10 mouse cellular contexts compared by ENCODE assay signal in the genomic region with DNA sequence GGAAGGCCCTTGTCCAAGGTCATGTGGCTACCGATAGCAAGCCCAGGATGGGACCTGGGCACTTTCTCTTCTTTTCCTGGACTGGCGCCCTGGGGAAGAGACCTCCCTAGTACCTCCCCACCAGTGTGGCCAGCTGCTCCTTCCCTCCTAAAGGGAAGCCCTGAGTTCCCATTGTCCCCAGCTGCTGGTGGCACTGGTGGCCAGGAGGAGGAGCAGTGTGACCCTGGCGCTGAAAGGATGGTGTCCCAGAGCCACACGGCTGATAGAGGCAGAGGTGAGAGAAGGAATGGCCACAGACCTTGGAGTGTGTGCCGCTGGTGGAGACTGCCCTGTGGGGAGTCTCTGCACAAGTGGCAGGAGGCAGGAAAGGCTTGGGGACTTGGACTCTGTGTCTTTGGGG. TPM values are rescaled to one million over a fixed set of nuclear protein-coding genes. Genes with fewer than 3 reads are reported as not detected.
DNase-seq lines count a peak whose midpoint lies in the region; ATAC-seq and TF ChIP-seq lines count a peak whose summit lies in the region.
"Had no signal": no experiment of that assay in that cellular context is flagged by ENCODE, and none has a peak within 500 bp of the region (broad histone marks: within the 10 kb centered on the region; RNA-seq: fewer than 3 reads in every experiment).

No protein-coding gene starts in this region.

- no peak overlapping the region for H3K4me2 ChIP-seq in embryonic facial prominence, embryonic 11.5 days (ENCODE audit: low read depth, low read length)
- no peak overlapping the region for H3K4me2 ChIP-seq in hindbrain, postnatal 0 days (ENCODE audit: low read depth, low read length)
- H3K4me2 ChIP-seq in neural tube, embryonic 11.5 days (ENCODE audit: low read depth), result no peak overlapping the region

- no peak for TF ChIP-seq POLR2A in thymus, adult 2 months (IDR thresholded peaks at IDR 0.05; ENCODE audit: control insufficient read depth, extremely low read depth, insufficient read depth, low read length, poor library complexity)

- H3K4me1 ChIP-seq in embryonic facial prominence, embryonic 11.5 days (ENCODE audit: control insufficient read depth, insufficient read depth, low read length), result peaks cover 37% of the 10 kb centered on the region
- peaks cover 25% of the 10 kb centered on the region for H3K4me1 ChIP-seq in hindbrain, postnatal 0 days (ENCODE audit: insufficient read depth, low read length)
- H3K4me1 ChIP-seq in neural tube, embryonic 11.5 days (ENCODE audit: control insufficient read depth, insufficient read depth, low read length), result peaks cover 52% of the 10 kb centered on the region
- peaks cover 13% of the 10 kb centered on the region; the same call in 1 of the 2 replicates for H3K4me1 ChIP-seq in thymus, adult 2 months (replicated peaks; ENCODE audit: control insufficient read depth, insufficient read depth, low read length)

- peak; percentile 29 for DNase-seq in heart, postnatal 4 days
- DNase-seq in heart, adult 8-10 months (ENCODE audit: low spot score), result no peak
- no peak for DNase-seq in embryonic facial prominence, embryonic 11.5 days (ENCODE audit: low spot score)
- DNase-seq in hindbrain, postnatal 0 days (ENCODE audit: low spot score), result no peak
- DNase-seq in neural tube, embryonic 11.5 days (ENCODE audit: low spot score), result peak; percentile 59
- no peak for DNase-seq in cerebellum, adult 18-20 months
- no peak for DNase-seq in urinary bladder, adult 18-20 months (ENCODE audit: low spot score in 2 of 2)
- DNase-seq in thymus, adult 2 months, result no peak
- DNase-seq: kidney, postnatal 25 days; lung, postnatal 36 days had no signal

- no peak overlapping the region for H3K4me3 ChIP-seq in embryonic facial prominence, embryonic 11.5 days (ENCODE audit: low read depth, low read length)
- no peak overlapping the region for H3K4me3 ChIP-seq in hindbrain, postnatal 0 days (ENCODE audit: low read length)
- no peak overlapping the region for H3K4me3 ChIP-seq in neural tube, embryonic 11.5 days (ENCODE audit: low read depth, low read length)
- H3K4me3 ChIP-seq in thymus, adult 2 months (ENCODE audit: control insufficient read depth, insufficient read depth, low read length), result no peak overlapping the region

- peak overlapping the region; percentile 32; the same call in 1 of the 2 replicates for H3K27ac ChIP-seq in embryonic facial prominence, embryonic 11.5 days (replicated peaks; ENCODE audit: low read depth, low read length)
- peak overlapping the region; percentile 29; the same call in 1 of the 2 replicates for H3K27ac ChIP-seq in hindbrain, postnatal 0 days
- H3K27ac ChIP-seq in neural tube, embryonic 11.5 days (ENCODE audit: low read depth, low read length), result no peak overlapping the region
- H3K27ac ChIP-seq in thymus, adult 2 months (ENCODE audit: control insufficient read depth, insufficient read depth, low read length), result no peak overlapping the region

- TF ChIP-seq CTCF in hindbrain, postnatal 0 days (IDR thresholded peaks at IDR 0.05; ENCODE audit: low read depth), result peak; percentile 65
- no peak for TF ChIP-seq CTCF in thymus, adult 2 months (IDR thresholded peaks at IDR 0.05; ENCODE audit: borderline replicate concordance, control insufficient read depth, extremely low read depth, insufficient read depth, low read length, poor library complexity)

- no peaks in the 10 kb centered on the region for H3K27me3 ChIP-seq in embryonic facial prominence, embryonic 11.5 days (ENCODE audit: control insufficient read depth, insufficient read depth, low read length)
- no peaks in the 10 kb centered on the region for H3K27me3 ChIP-seq in hindbrain, postnatal 0 days (ENCODE audit: insufficient read depth, low read length)
- H3K27me3 ChIP-seq in neural tube, embryonic 11.5 days (ENCODE audit: control insufficient read depth, insufficient read depth, low read length), result no peaks in the 10 kb centered on the region
- peaks cover 4% of the 10 kb centered on the region; the same call in 1 of the 2 replicates for H3K27me3 ChIP-seq in thymus, adult 2 months (ENCODE audit: control insufficient read depth, insufficient read depth, low read length)

- peak overlapping the region; percentile 39 for H3K9ac ChIP-seq in embryonic facial prominence, embryonic 11.5 days (replicated peaks; ENCODE audit: low read length)
- peak overlapping the region; percentile 19; the same call in 1 of the 2 replicates for H3K9ac ChIP-seq in hindbrain, postnatal 0 days (replicated peaks; ENCODE audit: low read length)
- peak overlapping the region; percentile 18 for H3K9ac ChIP-seq in neural tube, embryonic 11.5 days (ENCODE audit: low read length)

- no peaks in the 10 kb centered on the region for H3K9me3 ChIP-seq in embryonic facial prominence, embryonic 11.5 days (replicated peaks; ENCODE audit: control insufficient read depth, low read length)
- H3K9me3 ChIP-seq in hindbrain, postnatal 0 days (ENCODE audit: low read length), result no peaks in the 10 kb centered on the region
- no peaks in the 10 kb centered on the region for H3K9me3 ChIP-seq in neural tube, embryonic 11.5 days (ENCODE audit: control insufficient read depth, low read length)

- whole genome bisulfite sequencing in embryonic facial prominence, embryonic 11.5 days, result 44% methylated on average over 5 of the region's 5 CpGs
- 26% methylated on average over 5 of the region's 5 CpGs for WGBS in hindbrain, postnatal 0 days
- 32% methylated on average over 4 of the region's 5 CpGs for WGBS in neural tube, embryonic 11.5 days
- WGBS in thymus, adult 2 months, result 83% methylated on average over 5 of the region's 5 CpGs

- no peaks in the 10 kb centered on the region; the same call in 1 of the 2 replicates for H3K36me3 ChIP-seq in embryonic facial prominence, embryonic 11.5 days (replicated peaks; ENCODE audit: control insufficient read depth, insufficient read depth, low read depth, low read length)
- H3K36me3 ChIP-seq in hindbrain, postnatal 0 days (ENCODE audit: insufficient read depth, low read length), result peaks cover 16% of the 10 kb centered on the region; the same call in 1 of the 2 replicates
- peaks cover 3% of the 10 kb centered on the region; the same call in 1 of the 2 replicates for H3K36me3 ChIP-seq in neural tube, embryonic 11.5 days (ENCODE audit: control insufficient read depth, insufficient read depth, low read length)
- H3K36me3 ChIP-seq in thymus, adult 2 months (ENCODE audit: control insufficient read depth, insufficient read depth, low read length), result no peaks in the 10 kb centered on the region

- ATAC-seq in embryonic facial prominence, embryonic 11.5 days (replicated peaks; ENCODE audit: insufficient number of reproducible peaks, low FRiP score, low TSS enrichment, low read depth), result no peak
- no peak for ATAC-seq in hindbrain, postnatal 0 days
- ATAC-seq in neural tube, embryonic 11.5 days (ENCODE audit: insufficient read depth, low FRiP score, low TSS enrichment), result no peak

RNA-seq across cellular contexts. Expression of a gene that starts 41.5 kb away (rescaled TPM):
- total RNA-seq in heart, postnatal 4 days (2021), result 10 to 100 TPM; 11.8 to 13.7 TPM
- 1 to 10 TPM; 3.2 to 4.9 (median 3.7) TPM for total RNA-seq in heart, adult 8-10 months (2022)
- polyA plus RNA-seq in embryonic facial prominence, embryonic 11.5 days (2014; fragmentation: Nextera tagmentation; extraction: Ambion mirVana), result 13.9 and 16.4 TPM in 2 replicates
- 133 and 134 TPM in 2 replicates for total RNA-seq in hindbrain, postnatal 0 days (2014; rRNA removed)
- polyA plus RNA-seq in hindbrain, postnatal 0 days (2015; fragmentation: Nextera tagmentation; extraction: Ambion mirVana), result 23.2 and 25.4 TPM in 2 replicates
- polyA plus RNA-seq in neural tube, embryonic 11.5 days (2014; fragmentation: Nextera tagmentation; extraction: Ambion mirVana), result 15.1 and 17.8 TPM in 2 replicates
- polyA plus RNA-seq in thymus, adult 2 months (2012; rRNA removed), result 24.6 and 25.1 TPM in 2 replicates

Comparison
In these comparisons a context has a peak if more than half of its experiments do, and no peak if none do; other contexts are left out.
1. DNase-seq: peak in heart, postnatal 4 days (single experiment) and neural tube, embryonic 11.5 days (single experiment); none in heart, adult 8-10 months (single experiment), embryonic facial prominence, embryonic 11.5 days (single experiment), hindbrain, postnatal 0 days (single experiment), cerebellum, adult 18-20 months (0 of 2), urinary bladder, adult 18-20 months (0 of 2) and thymus, adult 2 months (single experiment).
2. H3K27ac ChIP-seq: peak in embryonic facial prominence, embryonic 11.5 days (single experiment) and hindbrain, postnatal 0 days (single experiment); none in neural tube, embryonic 11.5 days (single experiment) and thymus, adult 2 months (single experiment).
3. Peak in every context shown above with its lines, with median percentiles within 50 percentile points of each other: H3K9ac ChIP-seq.